Mouse (Mus musculus) Patski (cell line): ENCODE results near the gene E030030I06Rik. TPM values are rescaled to one million over a fixed set of nuclear protein-coding genes. Genes with fewer than 3 reads are reported as not detected.
"Not testable (repeated sequence)": the region's sequence is repeated elsewhere in the genome, so short reads cannot be mapped to it uniquely, and the experiment has no call there.

Experiments used
- ATAC-seq: fragments of 100-300 bp; one replicate; pipeline ENCODE4 v1.8.0; 2021
- CTCF ChIA-PET: fragments of 350-600 bp; sonication (Branson Sonifier 250); formaldehyde crosslinking; loops from one replicate; lab custom pipeline; 2022; ENCODE audit warnings: inconsistent platforms; lab: Charles Lee
- POLR2A ChIA-PET: fragments of 350-600 bp; sonication (Branson Sonifier 250); formaldehyde crosslinking; loops from one replicate; lab custom pipeline; 2022; ENCODE audit warnings: antibody characterized with exemption, inconsistent platforms; lab: Charles Lee
- DNase-seq: peaks from one replicate; pipeline ENCODE4 v3.0.0-alpha.2; 2011; ENCODE audit warnings: low read depth, low spot score
- H3K27me3 ChIP-seq: fragments of 371-371 bp; one replicate; pipeline ENCODE4 v1.5.1; 2021
- CTCF ChIP-seq: fragments of 100-300 bp; IDR thresholded peaks from one replicate; pipeline ENCODE4 v1.5.1; 2021
- in situ Hi-C: fragments of 300-500 bp; cut with MboI; formaldehyde crosslinking; loops from 3 replicates; pipeline ENCODE4 v1.11.1; 2018; ENCODE audit warnings: low pct_unique_long_range_greater_than_20kb, mixed read lengths
- polyA plus RNA-seq: library from polyadenylated mRNA; unstranded; gene quantifications from one replicate; pipeline ENCODE4 v1.2.3, GENCODE M21; 2021

The E030030I06Rik gene
- polyA plus RNA-seq, 1 experiment from 2014 or later = 9.3 TPM

DNA sequence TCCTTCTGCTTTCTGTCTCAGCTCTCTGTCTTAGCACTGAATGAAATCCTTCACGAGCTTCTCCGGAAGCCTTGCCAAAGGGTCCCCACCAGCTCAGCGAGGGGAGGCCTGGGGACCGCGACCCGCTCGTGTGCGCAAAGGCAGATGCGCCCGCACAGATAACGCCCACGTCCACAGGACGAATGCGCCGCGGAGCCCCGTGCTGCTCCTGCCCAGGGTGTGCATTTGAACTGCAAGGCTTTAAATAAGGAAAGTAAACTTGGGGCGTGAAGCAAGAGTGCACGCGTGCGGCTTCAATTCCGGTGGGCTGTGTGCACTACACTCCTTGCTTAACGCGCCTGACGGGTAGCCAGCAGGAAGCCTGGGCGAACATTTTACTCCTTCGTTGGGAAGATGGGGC, 1.5 kb upstream of the E030030I06Rik start:
- no peak for TF ChIP-seq CTCF
- ATAC-seq (no peak), DNase-seq (no peak)
- H3K27me3 ChIP-seq = peaks cover 18% of the 10 kb centered on the region
- ChIA-PET POLR2A (interaction anchor here (0.6 kb wide), 1 partner anchor 9 kb away, joined by 5 read pairs; no protein-coding TSS in a partner anchor), CTCF (no interaction called here)
- in situ Hi-C loops = loop anchor here (10.0 to 25.0 kb wide), 3 partner anchors 96 to 763 kb away; partner anchors contain the start of gene Aldh8a1

GRCm38 (mm10) chr10:22149691-22150465, 808 bp upstream of the E030030I06Rik start:
- CTCF ChIA-PET = no interaction called here
- DNase-seq (no peak), ATAC-seq (peak; percentile 19)
- TF ChIP-seq CTCF = no peak
- POLR2A ChIA-PET = interaction anchor here (0.6 kb wide), 2 partner anchors 10 to 92 kb away, joined by 3 to 5 read pairs; no protein-coding TSS in a partner anchor
- peaks cover 11% of the 10 kb centered on the region for H3K27me3 ChIP-seq
- in situ Hi-C loops = loop anchor here (10.0 to 25.0 kb wide), 4 partner anchors 75 to 763 kb away; partner anchors contain the start of gene Aldh8a1

- ChIA-PET CTCF (no interaction called here), POLR2A (no interaction called here)
- DNase-seq (no peak), ATAC-seq (peak; percentile 82)
- peaks cover 5% of the 10 kb centered on the region for H3K27me3 ChIP-seq
- TF ChIP-seq CTCF = peak; percentile 39
- in situ Hi-C loops = loop anchor here (10.0 kb wide), 1 partner anchor 74 kb away; no protein-coding TSS in a partner anchor
These were observed 513 bp downstream of the E030030I06Rik start for GRCm38 (mm10) chr10:22148441-22149072.

- H3K27me3 ChIP-seq = no peaks in the 10 kb centered on the region
- ChIA-PET POLR2A (no interaction called here), CTCF (no interaction called here)
- in situ Hi-C loops = loop anchor here (10.0 kb wide), 1 partner anchor 68 kb away; no protein-coding TSS in a partner anchor
- no peak for ATAC-seq
- DNase-seq = no peak
- no peak for TF ChIP-seq CTCF
These were observed 6.1 kb downstream of the E030030I06Rik start for GRCm38 (mm10) chr10:22142926-22143325.

DNA sequence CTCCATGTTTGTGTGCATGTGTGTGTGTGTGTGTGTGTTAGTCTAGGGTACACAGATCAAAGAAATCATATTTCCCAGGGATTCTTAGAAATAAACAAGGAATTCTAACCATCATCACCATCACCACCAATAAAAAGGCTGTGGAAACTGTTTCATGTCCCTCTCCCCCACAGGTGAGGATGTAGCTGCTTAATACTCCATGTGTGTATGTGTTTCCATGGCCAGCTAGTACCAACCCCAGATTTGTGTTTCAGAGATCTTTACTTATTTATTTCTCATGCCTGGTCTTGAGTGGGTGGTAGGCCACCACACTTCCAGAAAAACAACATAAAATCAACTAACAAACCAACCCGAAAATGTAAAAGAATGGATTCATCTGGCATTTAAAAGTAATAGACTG, 6.9 kb downstream of the E030030I06Rik start:
- CTCF ChIA-PET, ATAC-seq, H3K27me3 ChIP-seq, POLR2A ChIA-PET: not testable (repeated sequence)
- DNase-seq = peak; percentile 30
- in situ Hi-C loops = loop anchor here (10.0 kb wide), 1 partner anchor 67 kb away; no protein-coding TSS in a partner anchor

- ChIA-PET CTCF (no interaction called here), POLR2A (no interaction called here)
- in situ Hi-C loops = loop anchor here (10.0 kb wide), 1 partner anchor 66 kb away; no protein-coding TSS in a partner anchor
- ATAC-seq (peak; percentile 33), DNase-seq (no peak)
- peak; percentile 63 for TF ChIP-seq CTCF
- no peaks in the 10 kb centered on the region for H3K27me3 ChIP-seq
These were observed 8.3 kb downstream of the E030030I06Rik start for GRCm38 (mm10) chr10:22140665-22141280.

GRCm38 (mm10) chr10:22074531-22074930, 74.5 kb downstream of the E030030I06Rik start:
- no peak for TF ChIP-seq CTCF
- CTCF ChIA-PET = no interaction called here
- ATAC-seq (no peak), DNase-seq (no peak)
- POLR2A ChIA-PET = no interaction called here
- in situ Hi-C loops = loop anchor here (10.0 kb wide), 1 partner anchor 70 kb away; the partner anchor contains the start of gene E030030I06Rik
- H3K27me3 ChIP-seq = no peaks in the 10 kb centered on the region

DNA sequence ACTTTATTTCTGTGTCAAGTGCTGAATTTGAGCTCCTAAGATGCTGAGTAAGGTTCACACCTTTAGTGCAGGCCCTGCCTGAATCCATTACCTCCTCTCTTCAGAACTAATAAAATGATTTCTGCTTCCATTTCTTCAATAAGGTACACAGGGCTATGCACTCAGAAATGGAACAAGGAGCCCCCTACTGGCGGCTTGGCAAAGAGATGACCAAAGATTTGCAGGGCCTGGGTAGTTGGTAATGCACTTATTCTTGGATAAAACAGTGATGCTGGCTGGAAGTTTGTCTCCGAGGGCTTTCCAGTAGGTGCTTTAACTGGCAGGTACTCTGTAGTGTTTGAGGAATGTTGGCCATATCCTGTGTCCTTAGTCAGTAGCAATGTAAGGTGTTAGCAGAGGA, 76.3 kb downstream of the E030030I06Rik start:
- in situ Hi-C loops = loop anchor here (10.0 kb wide), 1 partner anchor 72 kb away; the partner anchor contains the start of gene E030030I06Rik
- ChIA-PET POLR2A (no interaction called here), CTCF (no interaction called here)
- no peaks in the 10 kb centered on the region for H3K27me3 ChIP-seq
- DNase-seq (no peak), ATAC-seq (no peak)
- peak; percentile 32 for TF ChIP-seq CTCF

- no peaks in the 10 kb centered on the region for H3K27me3 ChIP-seq
- no peak for ATAC-seq
- POLR2A ChIA-PET = no interaction called here
- CTCF ChIA-PET = no interaction called here
- in situ Hi-C loops = loop anchor here (10.0 kb wide), 1 partner anchor 74 kb away; the partner anchor contains the start of gene E030030I06Rik
- DNase-seq = no peak
- TF ChIP-seq CTCF = no peak
These were observed 78.5 kb downstream of the E030030I06Rik start for GRCm38 (mm10) chr10:22070576-22070975.

DNA sequence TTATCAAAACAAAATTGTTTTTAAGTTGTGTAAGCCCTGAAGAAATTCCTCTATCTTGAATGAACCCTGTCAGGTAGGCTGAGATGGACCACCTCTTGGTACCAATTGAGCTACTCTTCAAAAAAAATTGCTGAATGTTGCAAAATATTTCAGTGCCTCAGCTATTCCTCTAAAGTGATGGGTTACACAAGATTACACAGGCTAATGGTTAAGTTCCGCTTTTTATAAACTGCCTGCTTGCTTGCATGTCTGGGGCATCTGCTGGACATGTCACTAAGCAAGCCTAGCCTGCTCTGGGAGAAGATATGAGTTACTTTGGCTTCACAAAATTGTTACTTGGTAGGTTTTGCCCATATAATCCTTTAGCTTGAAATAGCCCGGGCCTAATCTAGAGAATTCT, 78.9 kb downstream of the E030030I06Rik start:
- no peak for TF ChIP-seq CTCF
- in situ Hi-C loops = loop anchor here (10.0 kb wide), 1 partner anchor 75 kb away; the partner anchor contains the start of gene E030030I06Rik
- CTCF ChIA-PET = no interaction called here
- H3K27me3 ChIP-seq = no peaks in the 10 kb centered on the region
- POLR2A ChIA-PET = no interaction called here
- DNase-seq = no peak
- ATAC-seq = no peak

- POLR2A ChIA-PET, CTCF ChIA-PET, ATAC-seq, DNase-seq, H3K27me3 ChIP-seq, in situ Hi-C loops: not testable (repeated sequence)
These were observed 81.1 kb downstream of the E030030I06Rik start, which contains the start of gene 4930444G20Rik for GRCm38 (mm10) chr10:22067979-22068378. 4930444G20Rik (minus strand) TSS chr10:22068079.
